Mouse (Mus musculus): ENCODE measurements at regions not wholly inside any gene's neighbourhood (a gene's known extent, or its start where the extent isn't known, plus 50 kb on each side); places are given as distances from the start of the nearest gene placed in this dataset.

DNA sequence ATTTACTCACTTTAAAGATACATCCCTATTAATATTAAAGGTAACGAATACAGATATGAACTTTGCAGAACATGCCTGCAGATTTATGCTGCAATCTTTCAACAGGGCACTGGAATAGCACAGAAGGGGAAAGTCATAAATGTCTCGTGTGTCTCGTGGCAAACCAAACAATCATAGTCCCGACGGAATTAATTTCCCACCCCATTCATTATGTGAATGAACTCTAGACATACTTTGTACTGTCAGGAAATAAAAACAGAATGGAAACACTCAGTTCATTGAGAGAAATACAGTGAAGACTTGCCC, 288.1 kb upstream of the Zic4 start:
- TF ChIP-seq POLR2A (IDR thresholded peaks at IDR 0.05; ENCODE audit: extremely low read depth, insufficient read depth, low read length) (no peak), CTCF (IDR thresholded peaks at IDR 0.05; ENCODE audit: extremely low read depth, insufficient read depth, low read length) (no peak)
- Histone ChIP-seq H3K27ac (ENCODE audit: insufficient read depth, low read length) (no peak overlapping the region), H3K4me3 (ENCODE audit: insufficient read depth, low read length) (no peak overlapping the region), H3K4me1 (ENCODE audit: control insufficient read depth, insufficient read depth, low read length) (no peaks in the 10 kb centered on the region)

DNA sequence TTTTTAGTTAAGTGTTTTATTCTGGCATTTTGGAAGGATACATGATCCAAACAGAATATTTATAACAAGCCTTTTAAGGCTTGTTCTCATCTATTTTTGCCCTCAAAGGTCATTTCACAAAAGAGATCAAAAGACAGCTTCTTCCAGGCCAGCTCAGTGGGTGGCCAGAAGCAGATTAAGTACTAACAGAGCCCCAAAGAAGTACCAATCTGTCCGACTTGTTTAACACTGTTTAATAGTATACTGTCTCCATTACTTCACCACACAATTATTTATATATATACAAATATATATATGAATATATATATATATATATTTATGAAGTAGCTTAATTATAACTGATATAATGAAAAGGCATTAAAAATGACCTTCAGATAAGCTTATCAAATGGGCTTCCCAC, 284.7 kb upstream of the Zic4 start:
- no peak overlapping the region for H3K4me3 ChIP-seq (ENCODE audit: insufficient read depth, low read length)
- no peak overlapping the region for H3K27ac ChIP-seq (ENCODE audit: insufficient read depth, low read length)
- TF ChIP-seq CTCF (IDR thresholded peaks at IDR 0.05; ENCODE audit: extremely low read depth, insufficient read depth, low read length) = no peak
- TF ChIP-seq POLR2A (IDR thresholded peaks at IDR 0.05; ENCODE audit: extremely low read depth, insufficient read depth, low read length) = no peak
- no peaks in the 10 kb centered on the region for H3K4me1 ChIP-seq (ENCODE audit: control insufficient read depth, insufficient read depth, low read length)

DNA sequence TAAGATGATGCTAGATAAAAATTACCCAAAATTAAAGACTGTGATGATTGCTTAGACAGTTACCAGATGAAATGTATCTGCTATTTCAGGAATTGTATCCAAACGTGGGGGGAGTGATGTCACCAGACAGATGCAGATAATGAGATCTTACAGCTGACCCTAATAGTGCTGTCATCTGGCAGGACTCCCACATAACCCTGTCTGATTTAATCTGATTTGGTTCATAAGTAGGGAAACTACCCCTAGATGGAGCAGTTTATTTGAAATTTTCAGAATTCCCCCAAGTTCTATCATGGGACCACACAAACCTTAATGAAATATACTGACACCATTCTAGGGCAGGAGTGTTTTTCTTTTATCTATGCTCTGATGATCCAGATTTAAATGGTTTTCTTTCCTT, 278.4 kb upstream of the Zic4 start:
- no peak overlapping the region for H3K27ac ChIP-seq (ENCODE audit: insufficient read depth, low read length)
- H3K4me3 ChIP-seq (ENCODE audit: insufficient read depth, low read length) = no peak overlapping the region
- H3K4me1 ChIP-seq (ENCODE audit: control insufficient read depth, insufficient read depth, low read length) = no peaks in the 10 kb centered on the region
- TF ChIP-seq POLR2A (IDR thresholded peaks at IDR 0.05; ENCODE audit: extremely low read depth, insufficient read depth, low read length) (no peak), CTCF (IDR thresholded peaks at IDR 0.05; ENCODE audit: extremely low read depth, insufficient read depth, low read length) (no peak)

DNA sequence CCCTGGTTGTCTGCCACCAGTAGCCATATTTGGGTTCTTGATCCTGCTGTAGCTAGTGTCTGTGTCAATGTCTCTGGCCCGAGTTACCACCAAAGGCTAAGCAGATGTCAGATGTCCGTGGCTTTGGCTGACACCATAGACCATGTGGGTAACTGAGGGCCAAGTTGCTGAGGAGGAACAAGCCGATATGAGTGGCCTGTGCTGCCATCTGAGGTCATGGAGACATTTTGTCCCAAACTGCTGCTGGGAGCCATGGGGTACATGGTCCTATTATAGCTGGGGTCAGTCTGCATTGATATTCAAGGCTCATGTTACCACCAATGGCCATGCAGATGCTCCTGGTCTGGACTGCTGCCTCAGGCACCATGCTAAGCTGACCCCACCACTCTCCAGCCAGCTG, 276.3 kb upstream of the Zic4 start:
- Histone ChIP-seq H3K27ac (ENCODE audit: insufficient read depth, low read length) (no peak overlapping the region), H3K4me1 (ENCODE audit: control insufficient read depth, insufficient read depth, low read length) (no peaks in the 10 kb centered on the region), H3K4me3 (ENCODE audit: insufficient read depth, low read length) (no peak overlapping the region)
- TF ChIP-seq CTCF (IDR thresholded peaks at IDR 0.05; ENCODE audit: extremely low read depth, insufficient read depth, low read length) (no peak), POLR2A (IDR thresholded peaks at IDR 0.05; ENCODE audit: extremely low read depth, insufficient read depth, low read length) (no peak)

DNA sequence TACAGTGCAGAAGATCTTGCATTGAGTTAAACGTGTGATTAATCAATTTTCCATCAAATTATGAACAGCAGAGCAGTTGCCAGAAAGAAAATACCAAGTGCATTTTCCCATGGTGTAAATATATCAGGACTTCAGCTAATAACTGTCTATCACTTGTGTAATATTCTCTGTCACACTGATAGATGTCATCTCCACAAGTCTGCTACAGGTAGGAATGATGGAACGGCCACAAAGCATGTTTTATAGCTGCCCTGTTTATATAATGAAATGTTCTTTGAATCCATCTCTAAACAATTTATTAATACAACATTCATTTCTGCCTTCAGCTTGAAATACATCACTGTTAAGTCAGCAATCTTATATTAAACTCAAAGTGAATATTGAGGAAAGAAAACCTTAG, 272.9 kb upstream of the Zic4 start:
- no peaks in the 10 kb centered on the region for H3K4me1 ChIP-seq (ENCODE audit: control insufficient read depth, insufficient read depth, low read length)
- H3K27ac ChIP-seq (ENCODE audit: insufficient read depth, low read length) = no peak overlapping the region
- no peak overlapping the region for H3K4me3 ChIP-seq (ENCODE audit: insufficient read depth, low read length)
- TF ChIP-seq CTCF (IDR thresholded peaks at IDR 0.05; ENCODE audit: extremely low read depth, insufficient read depth, low read length) (no peak), POLR2A (IDR thresholded peaks at IDR 0.05; ENCODE audit: extremely low read depth, insufficient read depth, low read length) (no peak)

DNA sequence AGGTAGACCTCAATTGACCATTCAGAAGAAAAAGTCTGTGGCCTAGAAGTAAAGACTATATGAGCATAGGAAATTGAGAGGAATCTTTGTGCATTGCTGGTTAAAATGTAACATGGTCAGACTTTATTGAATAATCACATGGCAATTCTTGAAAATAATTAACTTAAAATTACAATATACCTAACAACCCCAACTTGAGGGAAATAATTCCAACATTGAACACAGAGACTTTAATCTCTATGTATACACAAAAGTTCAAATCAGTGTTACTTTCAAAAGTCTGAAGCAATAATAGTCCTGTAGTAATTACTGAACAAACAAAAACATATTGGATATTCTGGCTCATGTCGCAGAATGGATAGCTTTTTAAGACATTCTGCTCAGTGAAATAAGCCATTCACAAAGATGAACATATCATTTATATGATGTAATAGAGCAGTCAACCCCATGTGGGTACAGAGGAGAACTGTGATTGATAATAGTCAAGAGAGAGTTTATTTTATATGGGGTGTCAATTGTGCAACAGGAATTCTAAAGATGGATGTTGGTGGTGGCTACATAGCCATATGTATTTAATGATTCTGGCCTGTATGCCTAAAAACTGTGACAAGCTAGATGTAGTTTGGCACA, 270.7 kb upstream of the Zic4 start:
- Histone ChIP-seq H3K4me3 (ENCODE audit: insufficient read depth, low read length) (no peak overlapping the region), H3K27ac (ENCODE audit: insufficient read depth, low read length) (no peak overlapping the region), H3K4me1 (ENCODE audit: control insufficient read depth, insufficient read depth, low read length) (no peaks in the 10 kb centered on the region)
- TF ChIP-seq POLR2A (IDR thresholded peaks at IDR 0.05; ENCODE audit: extremely low read depth, insufficient read depth, low read length) (no peak), CTCF (IDR thresholded peaks at IDR 0.05; ENCODE audit: extremely low read depth, insufficient read depth, low read length) (no peak)

DNA sequence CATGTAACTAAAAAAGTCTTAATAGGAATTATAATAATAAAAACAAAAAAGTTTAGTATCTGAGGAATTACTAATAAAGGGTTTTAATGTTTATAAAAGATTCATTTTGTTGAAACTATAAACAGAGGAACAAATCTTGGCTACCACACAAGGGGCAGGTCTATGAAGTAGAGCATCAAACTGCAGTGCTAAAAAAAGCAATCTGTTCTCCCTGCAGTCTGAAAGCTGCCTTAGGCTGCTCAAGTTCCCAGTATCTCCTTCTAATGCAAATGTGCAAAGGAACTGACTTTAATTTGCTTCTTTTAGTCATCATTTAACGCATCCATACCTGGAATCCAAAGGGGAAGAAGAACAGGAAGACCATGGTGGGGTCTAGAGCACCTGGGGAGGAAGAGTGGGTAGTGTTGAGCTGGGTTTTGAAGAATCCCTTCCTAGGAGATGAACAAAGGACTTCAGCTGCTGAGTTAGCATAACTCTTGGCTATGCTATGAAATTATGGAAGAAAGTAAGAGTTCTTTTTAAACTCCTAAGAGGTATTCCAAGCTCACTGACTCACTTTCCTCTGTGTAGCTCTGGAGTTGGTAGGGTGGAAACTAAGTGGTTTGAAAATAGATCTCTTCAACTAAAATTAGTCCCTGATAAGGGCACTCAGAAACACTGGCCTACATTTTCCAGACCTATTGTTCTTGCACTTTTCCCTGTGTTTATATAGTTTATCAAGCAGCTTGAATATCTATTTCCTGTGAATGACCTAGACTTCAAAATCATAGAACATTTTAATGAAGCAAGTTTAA, 260.4 kb upstream of the Zic4 start:
- Histone ChIP-seq H3K4me3 (ENCODE audit: insufficient read depth, low read length) (no peak overlapping the region), H3K4me1 (ENCODE audit: control insufficient read depth, insufficient read depth, low read length) (no peaks in the 10 kb centered on the region), H3K27ac (ENCODE audit: insufficient read depth, low read length) (no peak overlapping the region)
- TF ChIP-seq CTCF (IDR thresholded peaks at IDR 0.05; ENCODE audit: extremely low read depth, insufficient read depth, low read length) (no peak), POLR2A (IDR thresholded peaks at IDR 0.05; ENCODE audit: extremely low read depth, insufficient read depth, low read length) (no peak)

DNA sequence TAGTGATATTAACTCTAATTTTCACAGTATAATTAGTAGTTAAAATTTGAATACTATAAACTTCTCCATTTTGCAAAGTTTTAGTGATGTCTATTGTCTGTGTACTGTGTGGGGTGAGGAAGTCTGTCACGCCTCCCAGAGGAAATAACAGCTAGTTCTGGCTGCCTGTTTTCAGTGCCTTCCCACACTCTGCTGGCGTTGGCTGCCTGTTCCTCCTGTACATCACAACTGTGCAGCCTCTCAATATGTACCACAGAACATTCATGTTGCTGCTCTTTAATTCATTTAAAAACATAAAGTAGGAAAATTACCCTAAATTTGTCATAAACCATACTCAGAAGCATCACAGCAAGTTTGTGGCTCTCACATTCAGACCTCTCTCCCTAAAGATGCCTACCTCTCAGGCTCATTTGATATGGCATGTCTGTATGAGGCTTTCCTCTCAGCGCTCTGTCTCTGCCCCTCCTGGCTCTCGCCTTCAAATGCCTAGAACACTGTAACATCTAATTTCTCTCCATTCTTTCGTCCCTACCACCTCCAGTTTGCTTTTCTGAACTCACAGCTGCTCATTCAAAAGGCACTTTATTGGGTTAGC, 239.7 kb upstream of the Zic4 start:
- Histone ChIP-seq H3K4me3 (ENCODE audit: insufficient read depth, low read length) (no peak overlapping the region), H3K4me1 (ENCODE audit: control insufficient read depth, insufficient read depth, low read length) (no peaks in the 10 kb centered on the region), H3K27ac (ENCODE audit: insufficient read depth, low read length) (no peak overlapping the region)
- no peak for TF ChIP-seq CTCF (IDR thresholded peaks at IDR 0.05; ENCODE audit: extremely low read depth, insufficient read depth, low read length)
- no peak for TF ChIP-seq POLR2A (IDR thresholded peaks at IDR 0.05; ENCODE audit: extremely low read depth, insufficient read depth, low read length)

DNA sequence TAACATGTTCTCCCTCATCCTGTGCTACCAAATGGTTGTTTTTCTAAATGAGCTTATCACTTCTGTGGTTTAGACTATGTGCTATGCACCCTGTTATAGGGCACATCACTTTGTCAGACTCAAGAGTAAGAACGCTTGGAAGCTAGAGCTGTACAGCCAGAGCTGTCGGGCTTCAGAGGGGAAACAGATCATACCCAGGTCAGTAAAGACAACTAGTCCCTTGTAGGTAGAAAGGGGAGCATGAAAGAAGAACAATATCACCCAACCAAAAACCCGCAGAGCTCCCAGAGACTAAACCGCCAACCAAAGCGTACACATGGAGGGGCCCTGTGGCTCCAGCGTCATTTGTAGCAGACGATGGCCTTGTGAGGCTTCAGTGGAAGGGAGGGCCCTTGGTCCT, 239.0 kb upstream of the Zic4 start:
- H3K4me3 ChIP-seq (ENCODE audit: insufficient read depth, low read length) = no peak overlapping the region
- TF ChIP-seq CTCF (IDR thresholded peaks at IDR 0.05; ENCODE audit: extremely low read depth, insufficient read depth, low read length) = no peak
- TF ChIP-seq POLR2A (IDR thresholded peaks at IDR 0.05; ENCODE audit: extremely low read depth, insufficient read depth, low read length) = no peak
- H3K4me1 ChIP-seq (ENCODE audit: control insufficient read depth, insufficient read depth, low read length) = no peaks in the 10 kb centered on the region
- no peak overlapping the region for H3K27ac ChIP-seq (ENCODE audit: insufficient read depth, low read length)
